Mouse (Mus musculus) myocyte (in vitro differentiated cells): ENCODE measurements at regions not wholly inside any gene's neighbourhood (a gene's known extent, or its start where the extent isn't known, plus 50 kb on each side); places are given as distances from the start of the nearest gene placed in this dataset.
A peak's percentile ranks its signal among the peaks of the same experiment; 100 is the strongest.

Source experiments
- H3K27me3 ChIP-seq: one replicate; pipeline ENCODE4 v1.6.1; 2011; ENCODE audit not compliant: control insufficient read depth, insufficient read depth, insufficient read length
- H3K36me3 ChIP-seq: one replicate; pipeline ENCODE4 v1.6.1; 2011; ENCODE audit not compliant: control insufficient read depth, insufficient read depth
- H3K4me2 ChIP-seq: one replicate; pipeline ENCODE4 v1.6.1; 2011; ENCODE audit warnings: low read depth, control low read depth
- H3K4me3 ChIP-seq: one replicate; pipeline ENCODE4 v1.5.1; 2011; ENCODE audit warnings: mild to moderate bottlenecking, control low read depth, moderate library complexity
- H3K79me2 ChIP-seq: one replicate; pipeline ENCODE4 v1.6.1; 2011; ENCODE audit not compliant: control insufficient read depth, insufficient read depth
- H3ac ChIP-seq: one replicate; pipeline ENCODE4 v1.6.1; 2011; ENCODE audit not compliant: control insufficient read depth, insufficient read length
- CEBPB ChIP-seq: IDR thresholded peaks from 2 replicates; pipeline ENCODE4 v1.6.1; 2011; ENCODE audit warnings: mild to moderate bottlenecking, moderate library complexity; ENCODE audit not compliant: poor library complexity, insufficient read depth, severe bottlenecking
- E2F4 ChIP-seq: IDR thresholded peaks from one replicate; pipeline ENCODE4 v1.6.1; 2011; ENCODE audit warnings: mild to moderate bottlenecking, control low read depth, moderate library complexity; ENCODE audit not compliant: insufficient read depth
- MAX ChIP-seq: IDR thresholded peaks from one replicate; pipeline ENCODE4 v1.6.1; 2011; ENCODE audit warnings: low read depth, mild to moderate bottlenecking, control low read depth
- MYOD1 ChIP-seq, 3 experiments: IDR thresholded peaks; one replicate each; pipeline ENCODE4 v1.6.1; 2011; ENCODE audit warnings: control low read depth in 2 of 3, low read depth in 2 of 3, mild to moderate bottlenecking in 2 of 3, moderate library complexity in 1 of 3; ENCODE audit not compliant: insufficient read length in 2 of 3, control insufficient read depth in 1 of 3
- MYOG ChIP-seq, 3 experiments: IDR thresholded peaks; one replicate each; pipeline ENCODE4 v1.6.1; 2011; ENCODE audit warnings: control low read depth in 2 of 3, low read depth in 2 of 3, mild to moderate bottlenecking in 2 of 3; ENCODE audit not compliant: insufficient read length in 2 of 3, control insufficient read depth in 1 of 3, insufficient read depth in 1 of 3
- POLR2A ChIP-seq: IDR thresholded peaks from one replicate; pipeline ENCODE4 v1.6.1; 2011; ENCODE audit warnings: low read depth, mild to moderate bottlenecking, control low read depth, moderate library complexity; ENCODE audit not compliant: insufficient read length
- POLR2AphosphoS2 ChIP-seq: IDR thresholded peaks from one replicate; pipeline ENCODE4 v1.6.1; 2011; ENCODE audit warnings: low read depth, control low read depth; ENCODE audit not compliant: insufficient read length
- REST ChIP-seq: IDR thresholded peaks from one replicate; pipeline ENCODE4 v1.6.1; 2011; ENCODE audit warnings: mild to moderate bottlenecking, control low read depth, moderate library complexity; ENCODE audit not compliant: insufficient read depth, insufficient read length
- SRF ChIP-seq: IDR thresholded peaks from one replicate; pipeline ENCODE4 v1.6.1; 2011; ENCODE audit warnings: low read depth; ENCODE audit not compliant: control insufficient read depth, insufficient read length
- TCF12 ChIP-seq: IDR thresholded peaks from one replicate; pipeline ENCODE4 v1.6.1; 2011; ENCODE audit warnings: mild to moderate bottlenecking, control low read depth; ENCODE audit not compliant: poor library complexity, insufficient read depth, severe bottlenecking
- TCF3 ChIP-seq: IDR thresholded peaks from one replicate; pipeline ENCODE4 v1.6.1; 2011; ENCODE audit warnings: low read depth, control low read depth; ENCODE audit not compliant: insufficient read length
- USF1 ChIP-seq: IDR thresholded peaks from one replicate; pipeline ENCODE4 v1.6.1; 2011; ENCODE audit warnings: low read depth, mild to moderate bottlenecking, control low read depth, moderate library complexity

GRCm38 (mm10) chr14:99749308-99750305 lies 451.1 kb downstream of the Klf5 start:
- no peak overlapping the region for H3K4me3 ChIP-seq

GRCm38 (mm10) chr14:99758045-99758444 lies 459.6 kb downstream of the Klf5 start:
- TF ChIP-seq TCF12 (no peak), POLR2A (no peak), SRF (no peak), MYOG (IDR thresholded peaks at IDR 0.05; ENCODE audit: control insufficient read depth in 1 of 3, insufficient read depth in 1 of 3, insufficient read length in 2 of 3, low read depth in 2 of 3) (no peak), MYOD1 (IDR thresholded peaks at IDR 0.05; ENCODE audit: control insufficient read depth in 1 of 3, insufficient read length in 2 of 3, low read depth in 2 of 3) (no peak), CEBPB (no peak)
- Histone ChIP-seq H3K79me2 (no peaks in the 10 kb centered on the region), H3ac (no peak overlapping the region), H3K4me3 (no peak overlapping the region), H3K36me3 (no peaks in the 10 kb centered on the region), H3K27me3 (no peaks in the 10 kb centered on the region), H3K4me2 (no peak overlapping the region)

More at GRCm38 (mm10) chr14:99749308-99750305, 451.1 kb downstream of the Klf5 start:
- Histone ChIP-seq H3K4me2 (no peak overlapping the region), H3K36me3 (no peaks in the 10 kb centered on the region), H3K79me2 (no peaks in the 10 kb centered on the region), H3K27me3 (no peaks in the 10 kb centered on the region), H3ac (no peak overlapping the region)
- TF ChIP-seq MYOG (IDR thresholded peaks at IDR 0.05; ENCODE audit: control insufficient read depth in 1 of 3, insufficient read depth in 1 of 3, insufficient read length in 2 of 3, low read depth in 2 of 3): no peak
- TF ChIP-seq CEBPB: no peak
- no peak for TF ChIP-seq SRF
- TF ChIP-seq E2F4: no peak
- TF ChIP-seq POLR2AphosphoS2: no peak
- TF ChIP-seq POLR2A: no peak
- no peak for TF ChIP-seq TCF3
- no peak for TF ChIP-seq USF1
- no peak for TF ChIP-seq TCF12
- no peak for TF ChIP-seq MAX
- TF ChIP-seq MYOD1 (IDR thresholded peaks at IDR 0.05; ENCODE audit: control insufficient read depth in 1 of 3, insufficient read length in 2 of 3, low read depth in 2 of 3): no peak
- no peak for TF ChIP-seq REST

GRCm38 (mm10) chr14:99763336-99763735 lies 464.8 kb downstream of the Klf5 start:
- no peaks in the 10 kb centered on the region for H3K27me3 ChIP-seq
- H3ac ChIP-seq: no peak overlapping the region
- no peaks in the 10 kb centered on the region for H3K79me2 ChIP-seq
- peak overlapping the region; percentile 22 for H3K4me2 ChIP-seq
- TF ChIP-seq TCF3 (no peak), USF1 (peak; percentile 76), SRF (no peak), POLR2AphosphoS2 (no peak), E2F4 (no peak), TCF12 (no peak), CEBPB (no peak)
- no peak overlapping the region for H3K4me3 ChIP-seq
- H3K36me3 ChIP-seq: no peaks in the 10 kb centered on the region

- no peak overlapping the region for H3ac ChIP-seq
- H3K27me3 ChIP-seq: no peaks in the 10 kb centered on the region
- H3K4me2 ChIP-seq: no peak overlapping the region
- no peak overlapping the region for H3K4me3 ChIP-seq
- no peaks in the 10 kb centered on the region for H3K79me2 ChIP-seq
- TF ChIP-seq MYOD1 (IDR thresholded peaks at IDR 0.05; ENCODE audit: control insufficient read depth in 1 of 3, insufficient read length in 2 of 3, low read depth in 2 of 3): no peak
- TF ChIP-seq MAX: no peak
- no peak for TF ChIP-seq CEBPB
- no peak for TF ChIP-seq TCF3
- no peak for TF ChIP-seq POLR2A
- TF ChIP-seq REST: no peak
- TF ChIP-seq E2F4: no peak
- TF ChIP-seq USF1: no peak
- H3K36me3 ChIP-seq: no peaks in the 10 kb centered on the region
These were observed 472.5 kb downstream of the Klf5 start for GRCm38 (mm10) chr14:99771009-99771408.
